Mouse (Mus musculus) embryonic fibroblast, embryonic 13.5 days (primary cell): ENCODE data around the gene Nr6a1.

Source experiments
- CTCF ChIP-seq: IDR thresholded peaks from 2 replicates; pipeline ENCODE4 v1.5.1; 2011; ENCODE audit warnings: mild to moderate bottlenecking, control low read depth, low read length, moderate library complexity, borderline replicate concordance; ENCODE audit not compliant: insufficient read depth
- POLR2A ChIP-seq: IDR thresholded peaks from 2 replicates; pipeline ENCODE4 v1.6.1; 2011; ENCODE audit warnings: low read depth, mild to moderate bottlenecking, control low read depth, low read length, moderate library complexity

- no peak for TF ChIP-seq POLR2A
- TF ChIP-seq CTCF = no peak
These were observed 81.2 kb downstream of the Nr6a1 start for GRCm38 (mm10) chr2:38846319-38846718.
